Mouse (Mus musculus) brain, embryonic 14.5 days (tissue): ENCODE data around the gene Hivep1.

Source experiments
- CTCF ChIP-seq: fragments of 200-500 bp; IDR thresholded peaks from 2 replicates; pipeline ENCODE4 v1.5.1; 2012; ENCODE audit warnings: inconsistent platforms, mild to moderate bottlenecking, moderate library complexity, borderline replicate concordance; ENCODE audit not compliant: insufficient read depth, insufficient read length; ENCODE audit errors: extremely low read depth
- POLR2A ChIP-seq: fragments of 200-500 bp; IDR thresholded peaks from 2 replicates; pipeline ENCODE4 v1.6.1; 2012; ENCODE audit warnings: mild to moderate bottlenecking, inconsistent platforms, borderline replicate concordance; ENCODE audit not compliant: poor library complexity, insufficient read depth, insufficient read length, severe bottlenecking; ENCODE audit errors: extremely low read depth

GRCm38 (mm10) chr13:42104371-42104770, 52.5 kb downstream of the Hivep1 start:
- TF ChIP-seq POLR2A = no peak
- TF ChIP-seq CTCF = no peak
